Mouse (Mus musculus): Measurements from ENCODE around the gene Rhoa. TPM values are rescaled to one million over a fixed set of nuclear protein-coding genes. Genes with fewer than 3 reads are reported as not detected.
"Not testable (repeated sequence)": the region's sequence is repeated elsewhere in the genome, so short reads cannot be mapped to it uniquely, and the experiment has no call there.

The Rhoa gene
- polyA plus RNA-seq, 1 experiment from 2014 or later, result 295 TPM

- Histone ChIP-seq H3K4me1 (replicated peaks; ENCODE audit: control insufficient read depth, insufficient read depth, low read length) (peaks cover 6% of the 10 kb centered on the region; the same call in 1 of the 2 replicates), H3K27ac (ENCODE audit: low read depth, low read length) (no peak overlapping the region), H3K4me2 (replicated peaks; ENCODE audit: low read depth, low read length) (no peak overlapping the region), H3K36me3 (ENCODE audit: control insufficient read depth, insufficient read depth, low read length) (no peaks in the 10 kb centered on the region), H3K9ac (ENCODE audit: low read depth, low read length) (no peak overlapping the region), H3K27me3 (ENCODE audit: control insufficient read depth, insufficient read depth, low read length) (no peaks in the 10 kb centered on the region), H3K9me3 (ENCODE audit: control insufficient read depth, low read length) (no peaks in the 10 kb centered on the region), H3K4me3 (ENCODE audit: low read depth, low read length) (no peak overlapping the region)
- no peak for DNase-seq (ENCODE audit: low spot score)
- WGBS, result 88% methylated on average over 3 of the region's 3 CpGs
- ATAC-seq (ENCODE audit: low FRiP score), result no peak
Measured at GRCm38 (mm10) chr9:108301853-108302252, 4.1 kb upstream of the Rhoa start.

GRCm38 (mm10) chr9:108304716-108305115 lies 1.2 kb upstream of the Rhoa start:
- Histone ChIP-seq H3K9me3 (ENCODE audit: control insufficient read depth, low read length) (no peaks in the 10 kb centered on the region), H3K27ac (ENCODE audit: low read depth, low read length) (no peak overlapping the region), H3K4me3 (ENCODE audit: low read depth, low read length) (peak overlapping the region; percentile 88), H3K27me3 (ENCODE audit: control insufficient read depth, insufficient read depth, low read length) (no peaks in the 10 kb centered on the region), H3K9ac (ENCODE audit: low read depth, low read length) (peak overlapping the region; percentile 68), H3K4me1 (replicated peaks; ENCODE audit: control insufficient read depth, insufficient read depth, low read length) (peaks cover 4% of the 10 kb centered on the region; the same call in 1 of the 2 replicates), H3K4me2 (replicated peaks; ENCODE audit: low read depth, low read length) (peak overlapping the region; percentile 88; the same call in 1 of the 2 replicates), H3K36me3 (ENCODE audit: control insufficient read depth, insufficient read depth, low read length) (no peaks in the 10 kb centered on the region)
- ATAC-seq (ENCODE audit: low FRiP score) (no peak), DNase-seq (ENCODE audit: low spot score) (no peak)
- 90% methylated on average over 4 of the region's 4 CpGs for WGBS

- DNase-seq (ENCODE audit: low spot score), result no peak
- Histone ChIP-seq H3K27ac (ENCODE audit: low read depth, low read length) (peak overlapping the region; percentile 100), H3K36me3 (ENCODE audit: control insufficient read depth, insufficient read depth, low read length) (no peaks in the 10 kb centered on the region), H3K4me2 (replicated peaks; ENCODE audit: low read depth, low read length) (peak overlapping the region; percentile 88), H3K9me3 (ENCODE audit: control insufficient read depth, low read length) (no peaks in the 10 kb centered on the region), H3K27me3 (ENCODE audit: control insufficient read depth, insufficient read depth, low read length) (no peaks in the 10 kb centered on the region), H3K9ac (ENCODE audit: low read depth, low read length) (peak overlapping the region; percentile 68), H3K4me3 (ENCODE audit: low read depth, low read length) (peak overlapping the region; percentile 88), H3K4me1 (replicated peaks; ENCODE audit: control insufficient read depth, insufficient read depth, low read length) (peaks cover 4% of the 10 kb centered on the region; the same call in 1 of the 2 replicates)
- 7% methylated on average over 1 of the region's 1 CpGs for whole genome bisulfite sequencing
- no peak; the same call in 1 of the 2 replicates for ATAC-seq (ENCODE audit: low FRiP score)
Measured at GRCm38 (mm10) chr9:108305170-108305569, 759 bp upstream of the Rhoa start.

GRCm38 (mm10) chr9:108306571-108306980 lies 647 bp downstream of the Rhoa start:
- under 1% methylated on average over 21 of the region's 51 CpGs for WGBS

GRCm38 (mm10) chr9:108307021-108307807 lies 1.3 kb downstream of the Rhoa start:
- H3K4me3 ChIP-seq (ENCODE audit: low read depth, low read length), result peak overlapping the region; percentile 88
- ATAC-seq (ENCODE audit: low FRiP score), result no peak
- H3K27ac ChIP-seq (ENCODE audit: low read depth, low read length), result peak overlapping the region; percentile 100; the same call in 1 of the 2 replicates
- H3K36me3 ChIP-seq (ENCODE audit: control insufficient read depth, insufficient read depth, low read length), result no peaks in the 10 kb centered on the region
- H3K9ac ChIP-seq (ENCODE audit: low read depth, low read length), result peak overlapping the region; percentile 93
- H3K4me2 ChIP-seq (replicated peaks; ENCODE audit: low read depth, low read length), result peak overlapping the region; percentile 39
- WGBS, result 29% methylated on average over 12 of the region's 12 CpGs
- peaks cover 4% of the 10 kb centered on the region; the same call in 1 of the 2 replicates for H3K4me1 ChIP-seq (replicated peaks; ENCODE audit: control insufficient read depth, insufficient read depth, low read length)
- H3K9me3 ChIP-seq (ENCODE audit: control insufficient read depth, low read length), result no peaks in the 10 kb centered on the region
- DNase-seq (ENCODE audit: low spot score), result no peak
- H3K27me3 ChIP-seq (ENCODE audit: control insufficient read depth, insufficient read depth, low read length), result no peaks in the 10 kb centered on the region

More at GRCm38 (mm10) chr9:108306571-108306980, 647 bp downstream of the Rhoa start:
- peak; percentile 78 for ATAC-seq (ENCODE audit: low FRiP score)
- H3K4me2 ChIP-seq (replicated peaks; ENCODE audit: low read depth, low read length), result peak overlapping the region; percentile 39
- no peaks in the 10 kb centered on the region for H3K9me3 ChIP-seq (ENCODE audit: control insufficient read depth, low read length)
- peaks cover 4% of the 10 kb centered on the region; the same call in 1 of the 2 replicates for H3K4me1 ChIP-seq (replicated peaks; ENCODE audit: control insufficient read depth, insufficient read depth, low read length)
- peak overlapping the region; percentile 93 for H3K9ac ChIP-seq (ENCODE audit: low read depth, low read length)
- no peaks in the 10 kb centered on the region for H3K36me3 ChIP-seq (ENCODE audit: control insufficient read depth, insufficient read depth, low read length)
- H3K4me3 ChIP-seq (ENCODE audit: low read depth, low read length), result peak overlapping the region; percentile 88
- peak; percentile 84 for DNase-seq (ENCODE audit: low spot score)
- H3K27me3 ChIP-seq (ENCODE audit: control insufficient read depth, insufficient read depth, low read length), result no peaks in the 10 kb centered on the region
- peak overlapping the region; percentile 100 for H3K27ac ChIP-seq (ENCODE audit: low read depth, low read length)

GRCm38 (mm10) chr9:108308141-108308540 lies 2.2 kb downstream of the Rhoa start:
- Histone ChIP-seq H3K4me1 (replicated peaks; ENCODE audit: control insufficient read depth, insufficient read depth, low read length) (peaks cover 4% of the 10 kb centered on the region; the same call in 1 of the 2 replicates), H3K36me3 (ENCODE audit: control insufficient read depth, insufficient read depth, low read length) (no peaks in the 10 kb centered on the region), H3K4me2 (replicated peaks; ENCODE audit: low read depth, low read length) (peak overlapping the region; percentile 39), H3K4me3 (ENCODE audit: low read depth, low read length) (peak overlapping the region; percentile 88), H3K27me3 (ENCODE audit: control insufficient read depth, insufficient read depth, low read length) (no peaks in the 10 kb centered on the region), H3K9ac (ENCODE audit: low read depth, low read length) (0 out of 2 replicates have a peak overlapping the region, but pooled peaks have one; percentile 5), H3K27ac (ENCODE audit: low read depth, low read length) (no peak overlapping the region), H3K9me3 (ENCODE audit: control insufficient read depth, low read length) (no peaks in the 10 kb centered on the region)
- ATAC-seq (ENCODE audit: low FRiP score) (no peak), DNase-seq (ENCODE audit: low spot score) (no peak)
- WGBS, result 83% methylated on average over 2 of the region's 2 CpGs

GRCm38 (mm10) chr9:108317572-108317971 lies 11.6 kb downstream of the Rhoa start:
- Histone ChIP-seq H3K9me3 (ENCODE audit: control insufficient read depth, low read length) (no peaks in the 10 kb centered on the region), H3K9ac (ENCODE audit: low read depth, low read length) (no peak overlapping the region), H3K27ac (ENCODE audit: low read depth, low read length) (no peak overlapping the region), H3K4me3 (ENCODE audit: low read depth, low read length) (no peak overlapping the region), H3K36me3 (ENCODE audit: control insufficient read depth, insufficient read depth, low read length) (no peaks in the 10 kb centered on the region), H3K4me1 (replicated peaks; ENCODE audit: control insufficient read depth, insufficient read depth, low read length) (no peaks in the 10 kb centered on the region), H3K4me2 (replicated peaks; ENCODE audit: low read depth, low read length) (no peak overlapping the region), H3K27me3 (ENCODE audit: control insufficient read depth, insufficient read depth, low read length) (no peaks in the 10 kb centered on the region)
- no peak for DNase-seq (ENCODE audit: low spot score)
- no peak for ATAC-seq (ENCODE audit: low FRiP score)
- 97% methylated on average over 3 of the region's 3 CpGs for WGBS

GRCm38 (mm10) chr9:108318462-108318861 lies 12.5 kb downstream of the Rhoa start:
- no peak for ATAC-seq (ENCODE audit: low FRiP score)
- H3K4me1 ChIP-seq (replicated peaks; ENCODE audit: control insufficient read depth, insufficient read depth, low read length), result no peaks in the 10 kb centered on the region
- 85% methylated on average over 2 of the region's 2 CpGs for WGBS

GRCm38 (mm10) chr9:108322054-108322453 lies 16.1 kb downstream of the Rhoa start:
- not testable (repeated sequence) for H3K27ac ChIP-seq (ENCODE audit: low read depth, low read length); H3K4me2 ChIP-seq (replicated peaks; ENCODE audit: low read depth, low read length); DNase-seq (ENCODE audit: low spot score); H3K4me3 ChIP-seq (ENCODE audit: low read depth, low read length); H3K27me3 ChIP-seq (ENCODE audit: control insufficient read depth, insufficient read depth, low read length); ATAC-seq (ENCODE audit: low FRiP score); H3K9ac ChIP-seq (ENCODE audit: low read depth, low read length); H3K4me1 ChIP-seq (replicated peaks; ENCODE audit: control insufficient read depth, insufficient read depth, low read length); H3K9me3 ChIP-seq (ENCODE audit: control insufficient read depth, low read length); H3K36me3 ChIP-seq (ENCODE audit: control insufficient read depth, insufficient read depth, low read length)
- 91% methylated on average over 7 of the region's 7 CpGs for WGBS

More at GRCm38 (mm10) chr9:108318462-108318861, 12.5 kb downstream of the Rhoa start:
- no peaks in the 10 kb centered on the region for H3K27me3 ChIP-seq (ENCODE audit: control insufficient read depth, insufficient read depth, low read length)
- no peak overlapping the region for H3K9ac ChIP-seq (ENCODE audit: low read depth, low read length)
- no peak overlapping the region for H3K4me3 ChIP-seq (ENCODE audit: low read depth, low read length)
- H3K36me3 ChIP-seq (ENCODE audit: control insufficient read depth, insufficient read depth, low read length), result no peaks in the 10 kb centered on the region
- no peak overlapping the region for H3K4me2 ChIP-seq (replicated peaks; ENCODE audit: low read depth, low read length)
- no peak overlapping the region for H3K27ac ChIP-seq (ENCODE audit: low read depth, low read length)
- no peak for DNase-seq (ENCODE audit: low spot score)
- H3K9me3 ChIP-seq (ENCODE audit: control insufficient read depth, low read length), result no peaks in the 10 kb centered on the region
